Mouse (Mus musculus): ENCODE measurements around the gene Cpne4. TPM values are rescaled to one million over a fixed set of nuclear protein-coding genes. Genes with fewer than 3 reads are reported as not detected.

Gene Cpne4
- total RNA-seq, 4 experiments from 2014 or later = 111 to 134 (median 121) TPM

DNA sequence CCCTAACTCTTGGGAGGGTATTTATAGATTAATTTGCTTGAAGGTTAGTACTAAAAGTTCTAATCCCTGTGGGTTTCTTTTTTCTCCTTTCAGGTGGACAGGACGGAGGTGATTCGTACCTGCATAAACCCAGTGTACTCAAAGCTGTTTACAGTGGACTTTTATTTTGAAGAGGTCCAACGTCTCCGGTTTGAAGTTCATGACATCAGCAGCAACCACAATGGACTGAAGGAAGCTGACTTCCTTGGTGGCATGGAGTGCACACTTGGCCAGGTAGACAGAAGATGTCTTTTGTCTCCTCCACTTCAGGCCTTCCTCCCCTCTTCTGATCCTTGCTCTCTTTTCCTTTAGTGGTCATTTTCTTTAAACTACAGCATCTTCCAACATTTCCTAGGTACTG is 325.5 kb downstream of the Cpne4 start:
- no peak for DNase-seq (ENCODE audit: low spot score in 2 of 2)

DNA sequence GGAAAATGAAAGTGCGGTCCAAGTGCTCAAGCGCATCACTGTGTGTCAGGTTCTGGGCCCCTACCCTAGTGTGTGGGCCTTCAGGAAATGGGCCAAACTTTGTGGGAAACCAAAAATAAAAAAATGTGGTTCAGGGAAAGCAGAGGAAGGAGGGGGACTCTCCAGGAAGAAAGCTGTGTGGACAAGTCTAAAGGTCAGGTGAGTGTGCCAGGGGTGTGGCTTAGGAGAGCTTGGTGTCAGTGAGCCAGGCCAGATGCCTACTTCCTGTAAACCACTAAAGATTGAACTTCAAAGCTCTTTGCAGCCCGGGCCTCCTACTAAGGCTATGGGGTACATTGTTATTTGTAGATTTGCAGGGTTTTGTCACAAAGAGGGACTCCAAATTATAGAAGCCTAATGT is 327.1 kb downstream of the Cpne4 start:
- DNase-seq (ENCODE audit: low spot score in 2 of 2) = no peak

DNA sequence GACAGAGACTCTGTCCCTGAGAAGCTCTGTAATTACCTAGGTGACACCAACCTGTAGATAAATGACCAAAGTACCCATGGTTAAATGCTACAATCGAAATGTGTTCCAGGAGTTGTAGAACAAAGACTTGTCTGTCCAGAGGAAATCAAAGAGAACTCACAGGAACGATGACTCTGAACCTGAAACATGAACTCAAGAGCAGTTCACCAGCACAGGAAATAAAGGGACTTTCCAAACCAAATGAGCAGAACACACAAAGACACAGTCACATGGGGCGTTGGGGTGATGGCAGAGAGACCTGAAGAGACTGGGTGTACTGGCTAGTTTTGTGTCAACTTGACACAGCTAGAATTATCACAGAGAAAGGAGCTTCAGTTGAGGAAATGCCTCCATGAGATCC is 329.9 kb downstream of the Cpne4 start:
- no peak for DNase-seq (ENCODE audit: low spot score in 2 of 2)

DNA sequence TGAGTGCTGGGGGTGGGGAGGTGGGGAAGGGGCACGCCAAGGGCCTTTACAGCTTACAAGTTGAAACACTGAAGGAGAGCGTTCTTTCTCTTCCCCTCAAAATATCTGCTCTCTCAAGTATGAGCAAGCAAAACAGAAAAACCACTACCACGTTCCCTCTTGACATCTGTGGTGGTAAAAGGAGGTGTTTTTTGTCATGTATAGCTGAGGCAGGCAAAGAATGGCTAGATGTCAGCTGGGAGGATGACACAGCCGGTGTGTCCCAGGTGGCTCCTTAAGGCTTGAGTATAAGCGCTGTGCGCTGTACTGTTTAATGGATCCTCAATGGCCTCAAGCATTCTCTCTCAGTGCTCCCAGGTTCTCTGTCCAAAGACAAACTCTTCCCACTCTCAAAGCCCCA is 331.5 kb downstream of the Cpne4 start:
- no peak for DNase-seq (ENCODE audit: low spot score in 2 of 2)

DNA sequence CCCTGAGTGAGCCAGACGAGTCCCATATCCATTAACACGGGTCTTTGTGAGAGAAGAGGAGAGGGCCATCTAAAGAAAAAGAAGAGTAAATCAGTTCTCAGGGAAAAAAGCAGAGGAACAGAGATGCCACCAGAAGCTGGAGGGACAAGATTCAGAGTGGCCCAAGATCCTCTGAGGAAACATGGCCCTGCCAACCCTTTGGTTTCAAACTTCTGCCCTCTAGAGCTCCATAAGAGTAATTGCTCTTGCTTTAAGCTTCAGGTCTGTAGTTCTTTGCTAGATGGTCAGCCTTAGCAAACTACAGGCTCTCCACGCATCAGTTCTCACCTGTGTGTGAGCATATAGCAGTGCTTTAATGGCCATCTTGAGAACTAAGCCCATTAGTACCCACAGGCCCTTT is 343.4 kb downstream of the Cpne4 start:
- DNase-seq (ENCODE audit: low spot score in 2 of 2) = no peak

DNA sequence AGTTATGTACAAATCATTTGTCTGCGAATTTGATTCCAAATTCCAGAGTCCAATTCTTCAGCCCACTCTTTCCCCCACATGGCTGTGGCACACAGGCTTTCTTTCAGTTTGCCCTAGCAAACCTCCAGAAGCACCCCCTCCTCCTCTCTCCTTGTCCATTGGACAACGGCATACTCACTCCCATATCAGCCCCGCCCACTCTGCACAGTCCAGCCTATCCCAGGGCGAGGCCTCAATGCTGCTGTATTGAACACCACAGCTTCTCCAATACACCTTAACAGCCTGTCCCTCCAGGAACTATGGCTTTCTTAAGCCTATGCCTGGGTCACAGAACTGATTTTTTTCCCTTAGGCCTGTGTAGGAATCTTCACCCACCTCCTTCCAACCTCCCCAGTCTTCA is 348.3 kb downstream of the Cpne4 start:
- DNase-seq (ENCODE audit: low spot score in 2 of 2) = no peak

DNA sequence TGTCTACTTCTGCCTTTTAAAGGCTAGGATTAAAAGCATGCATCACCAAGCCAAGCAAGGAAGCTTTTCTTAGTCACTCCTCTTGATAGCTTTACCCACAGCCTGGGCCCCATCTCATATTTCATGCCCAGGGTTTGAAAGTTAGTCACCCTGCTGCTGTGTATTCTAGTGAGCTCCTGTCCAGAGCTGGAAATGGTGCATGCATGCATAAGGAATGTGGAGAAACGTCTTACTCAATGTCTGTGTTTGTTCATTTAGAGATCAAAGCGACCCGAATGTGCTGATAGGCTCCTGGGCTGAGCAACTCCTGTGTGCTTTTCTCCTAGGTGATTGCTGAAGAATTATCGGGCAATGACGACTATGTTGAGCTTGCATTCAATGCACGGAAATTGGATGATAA is 354.0 kb downstream of the Cpne4 start:
- DNase-seq (ENCODE audit: low spot score in 2 of 2) = no peak

DNA sequence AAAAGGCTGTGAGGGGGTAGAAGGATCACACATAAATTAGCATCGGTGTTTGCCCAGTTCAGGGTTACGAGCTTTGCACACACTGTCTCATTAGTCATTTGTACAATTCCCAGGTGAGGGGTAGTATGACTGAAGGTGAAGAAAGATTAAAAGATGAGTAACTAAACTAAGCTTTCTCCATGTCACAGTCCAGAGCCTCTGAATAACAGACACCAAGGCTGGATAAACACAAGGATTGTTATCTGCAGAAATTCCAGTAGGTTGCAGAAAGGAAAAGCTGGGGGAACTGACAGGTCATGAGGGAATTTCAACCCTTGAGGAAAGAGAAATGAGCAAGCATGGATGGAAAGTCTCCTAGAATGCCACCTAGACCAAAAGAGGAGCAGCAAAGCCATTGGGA is 354.7 kb downstream of the Cpne4 start:
- no peak for DNase-seq (ENCODE audit: low spot score in 2 of 2)

DNA sequence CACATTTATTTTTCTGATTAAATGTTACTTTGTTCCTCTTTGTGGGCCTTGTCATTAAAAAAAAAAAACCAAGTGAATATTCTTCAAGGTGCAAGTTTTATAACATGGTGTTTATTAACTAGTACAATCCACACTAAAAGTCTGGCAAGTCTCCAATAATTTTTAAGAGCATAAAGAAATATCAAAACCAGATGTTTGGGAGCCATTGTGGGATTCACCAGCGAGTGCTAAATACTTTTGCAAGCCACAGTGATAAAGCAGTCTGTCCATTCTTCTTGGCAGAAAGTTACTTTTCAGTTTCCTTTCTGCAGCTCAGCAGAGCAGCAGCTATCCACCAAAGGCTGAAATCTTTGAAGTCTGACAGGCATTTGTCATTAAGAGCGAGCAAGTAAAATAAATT is 365.6 kb downstream of the Cpne4 start:
- DNase-seq (ENCODE audit: low spot score in 2 of 2) = no peak

DNA sequence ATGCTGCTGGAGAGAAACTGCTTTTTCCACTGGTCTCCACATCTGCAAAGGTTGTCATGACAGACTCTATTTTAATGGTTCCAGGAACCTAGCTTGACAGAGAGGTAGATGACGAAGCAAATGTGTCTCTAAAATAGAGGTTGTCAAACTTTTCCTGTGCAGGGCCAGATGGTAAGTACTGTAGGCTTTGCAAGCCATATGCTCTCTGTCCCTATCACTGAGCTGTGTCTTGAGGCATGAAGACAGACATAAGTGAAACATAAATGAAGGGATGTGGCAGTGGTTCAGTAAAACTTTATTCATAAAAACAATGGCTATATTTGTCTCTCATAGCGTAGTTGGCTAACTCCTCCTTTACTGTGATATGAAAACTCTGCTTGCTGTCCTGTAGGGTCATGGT is 366.2 kb downstream of the Cpne4 start:
- DNase-seq (ENCODE audit: low spot score in 2 of 2) = no peak

DNA sequence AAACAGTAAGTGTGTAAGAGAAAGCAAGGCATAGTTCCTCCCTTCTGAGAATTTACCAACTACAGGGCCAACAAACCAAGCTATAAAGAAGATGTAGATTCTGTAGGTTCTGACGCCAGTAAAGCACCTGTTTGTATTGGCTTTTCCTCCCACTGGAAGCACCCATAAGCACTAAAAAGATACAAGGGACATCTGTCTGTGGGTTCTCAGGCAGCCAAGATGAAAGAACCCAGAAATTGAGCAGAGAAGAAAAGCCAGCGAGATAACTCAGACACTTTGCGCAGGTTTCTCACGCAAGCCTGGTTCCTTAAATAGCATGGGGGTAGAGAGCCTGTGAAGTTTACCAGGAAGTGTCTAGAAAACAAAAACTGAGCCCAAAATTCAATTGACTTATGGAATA is 374.1 kb downstream of the Cpne4 start:
- peak in 1 of 2 experiments; percentile 11 for DNase-seq (ENCODE audit: low spot score in 2 of 2)

DNA sequence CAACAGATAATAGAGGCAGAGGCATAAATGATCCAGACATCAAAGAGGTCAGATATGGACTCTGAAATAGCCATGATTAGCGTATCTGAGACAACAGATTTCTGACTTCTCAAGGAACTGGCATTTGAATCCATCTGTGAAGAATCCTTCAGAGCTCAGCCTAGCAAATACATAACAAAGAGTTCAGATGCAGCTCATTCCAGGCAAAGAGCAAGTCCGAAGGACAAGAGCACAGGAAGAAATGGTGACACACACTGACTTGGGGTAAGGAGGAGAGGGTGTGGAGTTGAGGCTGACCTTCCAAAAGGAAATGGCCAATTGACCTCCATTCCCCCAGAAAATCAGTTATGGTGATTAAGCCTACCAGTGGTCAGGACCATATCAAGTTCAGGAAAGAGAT is 375.0 kb downstream of the Cpne4 start:
- no peak for DNase-seq (ENCODE audit: low spot score in 2 of 2)

DNA sequence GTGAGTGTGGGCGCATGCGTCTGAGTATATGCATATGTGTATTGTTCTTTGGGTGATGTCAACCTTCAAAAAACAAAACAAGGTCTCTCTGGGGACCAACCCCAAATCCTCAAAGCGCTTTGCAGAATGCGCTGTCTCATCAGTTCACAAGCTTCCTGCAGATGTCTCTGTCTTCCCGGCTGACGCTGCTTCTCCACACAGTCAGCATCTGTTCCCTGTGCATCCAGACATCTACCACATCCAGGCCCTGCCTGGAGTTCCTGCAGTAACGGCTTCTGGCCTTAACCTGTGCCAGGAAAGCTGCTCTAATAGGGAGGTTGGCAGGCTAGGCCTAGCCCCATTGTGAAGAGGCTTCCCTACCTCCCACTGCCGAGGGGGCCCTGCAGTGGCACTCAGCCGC is 381.7 kb downstream of the Cpne4 start:
- peak; percentile 22 to 29 for DNase-seq (ENCODE audit: low spot score in 2 of 2)

DNA sequence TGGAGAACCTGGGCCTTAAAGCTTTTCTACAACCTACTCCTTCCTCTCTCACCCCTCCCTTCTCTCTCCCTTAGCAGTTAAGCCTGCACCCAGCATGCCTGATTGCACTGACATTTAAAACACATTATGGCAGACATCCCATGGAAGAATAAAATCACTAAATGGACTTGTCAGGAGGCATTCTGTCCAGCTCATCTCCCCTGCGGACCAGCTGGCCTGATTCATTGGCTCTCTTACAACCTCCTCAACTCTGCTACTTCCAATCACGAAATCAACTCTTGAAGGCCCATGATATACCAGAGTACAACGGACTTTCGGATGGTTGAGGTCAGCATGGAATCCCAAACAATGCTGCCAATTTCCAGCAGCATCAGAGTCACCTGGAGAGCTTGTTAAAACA is 393.3 kb downstream of the Cpne4 start:
- no peak for DNase-seq (ENCODE audit: low spot score in 2 of 2)

DNA sequence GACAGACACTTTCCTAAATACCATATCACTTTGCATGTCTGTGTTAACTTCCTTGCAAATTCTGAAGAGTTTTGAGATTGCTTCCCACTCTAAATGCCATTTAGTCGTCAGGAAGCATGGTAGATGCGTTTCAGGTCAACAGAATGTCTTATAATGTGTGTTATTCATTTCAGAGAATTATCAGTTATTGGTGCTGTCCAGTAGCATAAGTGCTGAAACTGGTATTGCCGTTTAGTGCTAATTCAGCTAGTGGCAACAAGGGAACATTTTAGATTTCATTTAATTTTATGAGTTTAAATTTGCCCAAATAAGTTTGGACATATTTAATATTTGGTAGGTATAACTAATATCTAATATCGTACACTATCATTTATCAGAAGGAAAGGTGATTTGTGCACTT is 403.5 kb downstream of the Cpne4 start:
- DNase-seq (ENCODE audit: low spot score in 2 of 2) = no peak

DNA sequence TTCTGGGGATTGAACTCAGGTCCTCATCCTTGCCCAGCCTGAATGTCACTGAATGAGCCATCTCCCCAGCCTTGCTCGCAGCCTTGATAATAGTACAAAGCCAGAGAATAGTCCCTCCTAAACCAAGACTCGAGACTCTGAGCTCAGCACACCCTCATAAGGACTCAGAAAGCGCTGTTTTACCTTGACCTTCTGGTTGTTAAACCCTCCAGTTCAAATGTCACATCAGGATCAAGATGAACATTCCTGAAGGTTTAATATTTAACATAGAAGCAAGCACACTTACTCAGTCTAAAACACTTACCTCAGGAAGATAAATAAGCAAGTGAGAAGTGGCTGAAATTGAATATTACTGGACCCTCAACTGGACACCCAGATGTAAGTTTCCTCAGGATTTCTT is 405.1 kb downstream of the Cpne4 start:
- no peak for DNase-seq (ENCODE audit: low spot score in 2 of 2)

DNA sequence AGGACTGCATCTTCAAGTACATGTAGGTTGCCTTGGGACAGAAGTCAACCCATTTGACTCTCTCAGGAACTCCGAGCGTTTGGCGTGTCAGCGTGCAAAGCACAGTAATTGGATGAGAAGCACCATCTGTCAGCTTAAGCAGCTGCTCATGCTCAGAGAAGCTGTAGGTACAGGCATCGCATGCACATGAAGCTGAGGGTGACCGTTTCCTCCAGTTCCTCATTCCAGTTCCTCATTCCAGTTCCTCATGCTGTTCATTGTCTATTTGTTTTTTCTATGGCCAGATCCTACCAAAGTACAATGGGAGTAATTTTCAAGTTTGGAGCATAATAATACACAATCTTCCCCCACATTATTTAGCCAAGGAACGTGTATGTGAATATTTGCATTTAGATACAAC is 425.7 kb downstream of the Cpne4 start:
- no peak for DNase-seq (ENCODE audit: low spot score in 2 of 2)

DNA sequence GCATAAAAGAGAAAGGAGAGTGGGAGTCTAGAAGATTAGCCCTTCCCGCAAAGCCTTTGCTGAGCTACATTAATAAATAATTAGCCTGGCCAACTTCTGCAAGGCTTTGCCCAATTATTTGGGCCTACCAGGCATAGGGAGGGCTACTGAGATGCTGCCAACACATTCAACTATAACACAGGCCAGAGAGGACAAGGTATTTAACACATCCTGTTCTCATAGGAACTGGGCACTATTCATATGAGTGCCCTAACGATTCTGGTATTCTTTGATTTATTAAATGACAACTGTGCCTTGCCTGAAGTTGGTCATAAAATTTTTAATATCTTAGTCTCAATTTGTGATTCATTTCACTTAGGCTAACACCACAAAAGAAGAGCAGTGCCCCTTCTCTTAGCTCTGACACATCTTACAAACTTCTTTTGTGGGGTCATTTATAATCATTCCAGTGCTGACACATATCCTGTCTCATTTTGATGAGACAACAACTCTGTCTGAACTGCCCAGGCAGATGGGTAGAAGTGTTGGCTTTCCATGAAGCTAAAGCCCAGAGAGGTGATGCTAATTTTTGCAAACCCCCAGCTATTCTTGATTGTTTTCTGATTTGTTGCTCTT is 435.0 kb downstream of the Cpne4 start:
- no peak for DNase-seq (ENCODE audit: low spot score in 2 of 2)

DNA sequence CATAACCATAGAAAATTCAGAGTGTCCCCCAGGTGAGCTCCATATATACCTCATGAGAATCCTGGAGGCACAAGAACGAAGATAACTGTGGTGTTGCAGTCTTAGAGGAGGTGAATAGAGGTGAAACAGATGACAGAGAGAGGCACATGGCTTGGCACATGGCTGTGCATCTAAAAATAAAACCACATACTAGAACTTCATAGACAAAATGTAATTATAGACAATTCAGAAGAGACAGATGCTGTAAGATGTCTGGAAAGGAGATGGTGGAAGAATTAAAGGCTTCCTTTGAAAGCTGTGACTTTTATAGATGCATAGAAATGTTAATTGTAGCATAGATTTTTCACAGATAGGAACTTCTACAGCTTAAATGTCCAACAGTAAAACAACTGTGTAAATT is 451.1 kb downstream of the Cpne4 start:
- no peak for DNase-seq (ENCODE audit: low spot score in 2 of 2)

DNA sequence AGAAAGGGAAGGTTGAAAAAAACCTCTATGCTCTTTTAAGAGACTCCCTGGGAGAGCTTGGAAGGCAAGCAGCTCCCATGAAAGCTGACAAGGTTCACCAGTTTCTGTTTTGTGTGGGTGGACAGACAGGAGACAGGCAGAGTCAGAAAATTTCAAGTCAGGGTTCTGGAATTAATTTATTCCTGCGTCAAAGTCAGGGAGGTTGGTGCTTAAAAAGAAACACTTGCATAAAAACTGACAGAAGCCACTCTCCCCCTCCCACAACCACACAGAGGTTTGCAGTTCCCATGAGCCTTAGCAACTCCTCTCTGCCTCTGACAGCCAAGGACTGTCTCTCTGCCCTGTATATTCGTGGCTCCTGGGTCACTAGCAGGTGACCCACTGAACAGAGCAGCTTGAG is 463.6 kb downstream of the Cpne4 start:
- no peak for DNase-seq (ENCODE audit: low spot score in 2 of 2)

DNA sequence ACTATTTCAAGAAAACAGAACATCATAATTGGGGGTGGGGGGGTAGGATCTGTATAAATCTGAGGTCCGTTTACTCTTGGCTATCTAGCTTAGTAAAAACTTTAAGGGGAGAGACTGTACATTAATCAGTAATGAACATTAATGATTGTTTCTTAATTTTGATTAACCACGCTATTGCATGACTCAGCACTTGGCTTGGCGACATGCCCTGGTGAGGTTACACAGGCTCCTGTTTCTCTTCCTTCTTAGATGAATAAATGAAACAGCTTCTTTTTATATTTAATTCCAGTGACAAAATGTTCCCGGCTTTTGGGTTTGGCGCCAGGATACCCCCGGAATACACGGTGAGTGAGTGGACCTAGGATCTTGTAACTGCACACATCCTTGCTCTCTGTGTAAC is 471.1 kb downstream of the Cpne4 start:
- DNase-seq (ENCODE audit: low spot score in 2 of 2) = peak in 1 of 2 experiments; percentile 28

DNA sequence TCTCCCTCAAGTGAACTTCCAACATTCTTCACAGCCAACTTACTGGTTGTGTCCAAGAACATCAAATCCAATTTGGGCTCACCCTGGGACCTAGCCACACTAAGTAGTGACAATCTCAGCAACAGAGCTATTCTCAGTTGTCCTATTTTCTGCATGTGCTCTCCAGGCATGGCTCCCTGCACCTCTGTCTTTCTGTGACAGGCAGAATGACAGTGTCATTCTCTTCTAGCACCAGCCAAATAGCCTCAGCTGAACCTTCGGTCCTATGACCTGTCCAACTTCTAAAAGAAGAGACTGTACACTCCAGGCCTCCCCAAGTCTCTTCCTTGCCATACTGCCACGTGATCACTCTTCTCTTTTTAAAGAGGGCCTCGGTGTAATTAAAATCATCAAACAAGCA is 481.2 kb downstream of the Cpne4 start:
- no peak for DNase-seq (ENCODE audit: low spot score in 2 of 2)

DNA sequence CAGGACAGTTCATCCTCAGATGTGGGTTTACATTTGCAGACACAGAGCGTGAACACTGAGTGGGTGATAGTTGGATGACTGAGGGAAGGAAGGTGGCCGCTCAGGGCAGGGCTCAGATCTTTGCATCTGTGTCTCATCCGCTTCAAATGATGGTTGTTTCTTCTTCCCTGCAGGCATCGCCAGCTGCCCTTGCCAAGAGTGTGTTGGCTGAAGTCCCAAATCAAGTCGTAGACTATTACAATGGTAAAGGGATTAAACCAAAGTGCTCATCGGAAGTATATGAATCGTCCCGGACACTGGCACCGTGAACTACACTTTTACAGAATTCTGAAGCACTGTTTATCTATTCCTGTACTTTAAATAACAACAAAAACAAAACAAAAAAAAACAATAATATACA is 485.5 kb downstream of the Cpne4 start:
- DNase-seq (ENCODE audit: low spot score in 2 of 2) = peak in 1 of 2 experiments; percentile 14

DNA sequence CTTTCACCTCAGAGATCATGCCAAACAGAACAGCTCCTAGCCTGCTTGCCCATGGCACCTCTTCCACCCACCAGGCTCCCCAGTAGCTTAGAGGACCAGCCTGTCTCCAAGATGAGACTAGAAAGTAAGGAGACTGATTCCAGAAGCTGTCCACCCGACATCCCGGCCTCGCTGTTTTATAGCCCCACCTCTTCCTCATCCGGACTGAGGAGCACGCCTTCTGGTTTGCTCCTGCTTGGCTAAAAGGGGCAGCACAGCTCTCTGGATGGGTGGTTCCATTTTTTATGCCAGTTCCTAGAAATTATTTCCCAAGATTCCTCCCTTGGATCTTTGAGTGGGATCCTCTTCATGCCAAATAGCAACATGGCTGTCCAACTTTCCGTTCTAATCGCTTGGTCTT is 486.6 kb downstream of the Cpne4 start:
- no peak for DNase-seq (ENCODE audit: low spot score in 2 of 2)
